7 mouse cellular contexts compared by ENCODE assay signal in the genomic region with DNA sequence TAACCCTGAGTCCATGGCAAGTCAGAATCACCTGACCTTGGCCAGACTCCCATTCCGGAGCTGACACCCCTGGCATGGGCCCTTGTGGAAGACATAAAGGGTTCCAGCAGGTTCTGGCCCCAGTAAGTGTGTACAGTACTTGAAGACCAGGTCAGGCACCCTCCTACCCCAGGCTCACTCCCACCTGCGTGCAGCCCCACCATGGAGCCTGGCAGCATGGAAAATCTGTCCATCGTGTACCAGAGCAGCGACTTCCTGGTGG. TPM values are rescaled to one million over a fixed set of nuclear protein-coding genes. Genes with fewer than 3 reads are reported as not detected.
A peak's percentile ranks its signal among the peaks of the same experiment; 100 is the strongest.
DNase-seq lines count a peak whose midpoint lies in the region; ATAC-seq and TF ChIP-seq lines count a peak whose summit lies in the region.

No protein-coding gene starts in this region.

- no peaks in the 10 kb centered on the region for H3K9me3 ChIP-seq in embryonic facial prominence, embryonic 15.5 days (replicated peaks)
- H3K9me3 ChIP-seq in hindbrain, embryonic 16.5 days (ENCODE audit: control insufficient read depth, low read length), result no peaks in the 10 kb centered on the region

- no peak for TF ChIP-seq POLR2A in myocyte (IDR thresholded peaks at IDR 0.05; ENCODE audit: insufficient read length, low read depth)

- H3K27ac ChIP-seq in left cerebral cortex, adult 2 months, result peak overlapping the region; percentile 83
- no peak overlapping the region for H3K27ac ChIP-seq in embryonic facial prominence, embryonic 15.5 days (replicated peaks)
- no peak overlapping the region for H3K27ac ChIP-seq in hindbrain, embryonic 16.5 days (ENCODE audit: low read depth, low read length)

- no peak for TF ChIP-seq CTCF in left cerebral cortex, adult 2 months (IDR thresholded peaks at IDR 0.05)

- ATAC-seq in embryonic facial prominence, embryonic 15.5 days (ENCODE audit: insufficient number of reproducible peaks, low FRiP score, low TSS enrichment, low read depth), result no peak
- ATAC-seq in hindbrain, embryonic 16.5 days, result no peak; the same call in 1 of the 2 replicates

- peak overlapping the region; percentile 93 for H3K4me2 ChIP-seq in embryonic facial prominence, embryonic 15.5 days (replicated peaks)
- peak overlapping the region; percentile 98 for H3K4me2 ChIP-seq in hindbrain, embryonic 16.5 days (ENCODE audit: low read length)
- peak overlapping the region; percentile 80 for H3K4me2 ChIP-seq in myocyte (ENCODE audit: low read depth)

- peak in 1 of 2 experiments; percentile 33 for DNase-seq in left cerebral cortex, adult 2 months (ENCODE audit: extremely low spot score in 1 of 2, low spot score in 2 of 2)
- DNase-seq in left cerebral cortex, postnatal 14 days (ENCODE audit: low spot score in 2 of 2), result no peak
- no peak for DNase-seq in cerebellum, adult 9-10 months
- no peak for DNase-seq in spleen, postnatal 10 days (ENCODE audit: low spot score in 2 of 2)

- peaks cover 29% of the 10 kb centered on the region for H3K4me1 ChIP-seq in embryonic facial prominence, embryonic 15.5 days
- peaks cover 18% of the 10 kb centered on the region for H3K4me1 ChIP-seq in hindbrain, embryonic 16.5 days (ENCODE audit: control insufficient read depth, insufficient read depth, low read depth, low read length)

- H3K27me3 ChIP-seq in embryonic facial prominence, embryonic 15.5 days, result no peaks in the 10 kb centered on the region
- H3K27me3 ChIP-seq in hindbrain, embryonic 16.5 days (replicated peaks; ENCODE audit: control insufficient read depth, insufficient read depth, low read length), result no peaks in the 10 kb centered on the region
- H3K27me3 ChIP-seq in myocyte (ENCODE audit: control insufficient read depth, insufficient read depth, insufficient read length), result no peaks in the 10 kb centered on the region

- H3ac ChIP-seq in myocyte (ENCODE audit: control insufficient read depth, insufficient read length), result peak overlapping the region; percentile 4

- intact Hi-C loops in left cerebral cortex, adult 2 months (cut with DNase I), result no loop called here
- intact Hi-C loops in left cerebral cortex, postnatal 14 days (cut with DNase I), result no loop called here

- peaks cover 27% of the 10 kb centered on the region for H3K36me3 ChIP-seq in embryonic facial prominence, embryonic 15.5 days
- H3K36me3 ChIP-seq in hindbrain, embryonic 16.5 days (ENCODE audit: control insufficient read depth, insufficient read depth, low read length), result peaks cover 3% of the 10 kb centered on the region
- H3K36me3 ChIP-seq in myocyte (ENCODE audit: control insufficient read depth, insufficient read depth), result no peaks in the 10 kb centered on the region

- 29% methylated on average over 4 of the region's 4 CpGs for WGBS in embryonic facial prominence, embryonic 15.5 days
- WGBS in hindbrain, embryonic 16.5 days, result 14% methylated on average over 4 of the region's 4 CpGs

- peak overlapping the region; percentile 50 for H3K4me3 ChIP-seq in left cerebral cortex, adult 2 months
- peak overlapping the region; percentile 64 for H3K4me3 ChIP-seq in embryonic facial prominence, embryonic 15.5 days (replicated peaks)
- peak overlapping the region; percentile 73 for H3K4me3 ChIP-seq in hindbrain, embryonic 16.5 days (ENCODE audit: low read length)
- H3K4me3 ChIP-seq in myocyte, result peak overlapping the region; percentile 42

- peak overlapping the region; percentile 72 for H3K9ac ChIP-seq in embryonic facial prominence, embryonic 15.5 days
- H3K9ac ChIP-seq in hindbrain, embryonic 16.5 days (ENCODE audit: low read depth, low read length), result peak overlapping the region; percentile 87

- peaks cover 5% of the 10 kb centered on the region for H3K79me2 ChIP-seq in myocyte (ENCODE audit: control insufficient read depth, insufficient read depth)

TF ChIP-seq in myocyte, 11 proteins besides CTCF, POLR2A, EP300 and RAD21:
- TF ChIP-seq MYOG (IDR thresholded peaks at IDR 0.05; ENCODE audit: control insufficient read depth in 1 of 3, insufficient read depth in 1 of 3, insufficient read length in 2 of 3, low read depth in 2 of 3) (no peak), REST (IDR thresholded peaks at IDR 0.05; ENCODE audit: insufficient read depth, insufficient read length) (no peak), MAX (IDR thresholded peaks at IDR 0.05; ENCODE audit: low read depth) (no peak), MYOD1 (IDR thresholded peaks at IDR 0.05; ENCODE audit: control insufficient read depth in 1 of 3, insufficient read length in 2 of 3, low read depth in 2 of 3) (no peak), POLR2AphosphoS2 (IDR thresholded peaks at IDR 0.05; ENCODE audit: insufficient read length, low read depth) (no peak), CEBPB (IDR thresholded peaks at IDR 0.05; ENCODE audit: insufficient read depth, poor library complexity, severe bottlenecking) (no peak), E2F4 (IDR thresholded peaks at IDR 0.05; ENCODE audit: insufficient read depth) (no peak), TCF3 (IDR thresholded peaks at IDR 0.05; ENCODE audit: insufficient read length, low read depth) (no peak), USF1 (IDR thresholded peaks at IDR 0.05; ENCODE audit: low read depth) (no peak)

RNA-seq across cellular contexts. Expression of gene Rpusd1, which starts 0.5 kb away (rescaled TPM):
- 10 to 100 TPM; 55.6 to 57.4 TPM for total RNA-seq in left cerebral cortex, adult 2 months (2021)
- 10 to 100 TPM; 34.2 to 35.5 TPM for total RNA-seq in left cerebral cortex, postnatal 14 days (2021)
- polyA plus RNA-seq in embryonic facial prominence, embryonic 15.5 days (2015; fragmentation: Nextera tagmentation; extraction: Ambion mirVana), result 25.1 and 26.0 TPM in 2 replicates
- 32.9 and 33.0 TPM in 2 replicates for polyA plus RNA-seq in hindbrain, embryonic 16.5 days (2015; fragmentation: Nextera tagmentation; extraction: Ambion mirVana)
- polyA plus RNA-seq in myocyte (2012; fragmentation: generic; extraction: Trizol), result 13.0 TPM

RNA-seq across cellular contexts. Expression of gene Chtf18, which starts 0.7 kb away (rescaled TPM):
- 1 to 10 TPM; 1.3 to 1.4 TPM for total RNA-seq in left cerebral cortex, adult 2 months (2021)
- 1 to 10 TPM; 1.9 to 4.3 TPM for total RNA-seq in left cerebral cortex, postnatal 14 days (2021)
- 22.6 and 24.5 TPM in 2 replicates for polyA plus RNA-seq in embryonic facial prominence, embryonic 15.5 days (2015; fragmentation: Nextera tagmentation; extraction: Ambion mirVana)
- polyA plus RNA-seq in hindbrain, embryonic 16.5 days (2015; fragmentation: Nextera tagmentation; extraction: Ambion mirVana), result 6.4 and 7.4 TPM in 2 replicates
- 7.2 TPM for polyA plus RNA-seq in myocyte (2012; fragmentation: generic; extraction: Trizol)

RNA-seq across cellular contexts. Expression of gene Mslnl, which starts 7.9 kb away (rescaled TPM):
- total RNA-seq in left cerebral cortex, adult 2 months (2021), result under 1 TPM; 0.45 to 0.47 TPM
- not detected for total RNA-seq in left cerebral cortex, postnatal 14 days (2021)
- 2.4 and 3.9 TPM in 2 replicates for polyA plus RNA-seq in embryonic facial prominence, embryonic 15.5 days (2015; fragmentation: Nextera tagmentation; extraction: Ambion mirVana)
- not detected in 2 replicates for polyA plus RNA-seq in hindbrain, embryonic 16.5 days (2015; fragmentation: Nextera tagmentation; extraction: Ambion mirVana)
- not detected for polyA plus RNA-seq in myocyte (2012; fragmentation: generic; extraction: Trizol)

RNA-seq across cellular contexts. Expression of gene Gng13, which starts 11.0 kb away (rescaled TPM):
- 100 to 1,000 TPM; 146 to 168 TPM for total RNA-seq in left cerebral cortex, adult 2 months (2021)
- total RNA-seq in left cerebral cortex, postnatal 14 days (2021), result 100 to 1,000 TPM; 125 to 154 TPM
- polyA plus RNA-seq in embryonic facial prominence, embryonic 15.5 days (2015; fragmentation: Nextera tagmentation; extraction: Ambion mirVana), result 23.7 and 44.9 TPM in 2 replicates
- 5.5 and 11.3 TPM in 2 replicates for polyA plus RNA-seq in hindbrain, embryonic 16.5 days (2015; fragmentation: Nextera tagmentation; extraction: Ambion mirVana)
- 0.24 TPM for polyA plus RNA-seq in myocyte (2012; fragmentation: generic; extraction: Trizol)

RNA-seq across cellular contexts. Expression of gene Msln, which starts 26.2 kb away (rescaled TPM):
- total RNA-seq in left cerebral cortex, adult 2 months (2021), result 1 to 10 TPM; 3.1 to 3.9 TPM
- total RNA-seq in left cerebral cortex, postnatal 14 days (2021), result 1 to 10 TPM; 6.2 to 6.5 TPM
- 24.2 and 31.4 TPM in 2 replicates for polyA plus RNA-seq in embryonic facial prominence, embryonic 15.5 days (2015; fragmentation: Nextera tagmentation; extraction: Ambion mirVana)
- 0.52 and 0.76 TPM in 2 replicates for polyA plus RNA-seq in hindbrain, embryonic 16.5 days (2015; fragmentation: Nextera tagmentation; extraction: Ambion mirVana)
- 91.8 TPM for polyA plus RNA-seq in myocyte (2012; fragmentation: generic; extraction: Trizol)
